Mouse (Mus musculus) intestine, embryonic 16.5 days (tissue): Measurements from ENCODE around the gene Nxpe3. TPM values are rescaled to one million over a fixed set of nuclear protein-coding genes. Genes with fewer than 3 reads are reported as not detected.
"Not testable (repeated sequence)": the region's sequence is repeated elsewhere in the genome, so short reads cannot be mapped to it uniquely, and the experiment has no call there.

Experiments
- ATAC-seq: fragments of 200-750 bp; cut with Nextera tagmentation; 2 replicates; pipeline ENCODE4 v1.8.0; 2017; ENCODE audit warnings: moderate TSS enrichment, moderate library complexity
- H3K27ac ChIP-seq: fragments of 300-500 bp; sonication (generic); 2 replicates; pipeline ENCODE4 v1.5.1; 2014; ENCODE audit warnings: mild to moderate bottlenecking, low read length
- H3K27me3 ChIP-seq: fragments of 300-500 bp; sonication (generic); replicated peaks from 2 replicates; pipeline ENCODE4 v1.6.1; 2014; ENCODE audit warnings: low read length, control low read depth, mixed read lengths; ENCODE audit not compliant: control insufficient read depth, insufficient read depth
- H3K36me3 ChIP-seq: fragments of 300-500 bp; sonication (generic); 2 replicates; pipeline ENCODE4 v1.6.1; 2014; ENCODE audit warnings: low read length, control low read depth; ENCODE audit not compliant: control insufficient read depth, insufficient read depth
- H3K4me1 ChIP-seq: fragments of 300-500 bp; sonication (generic); 2 replicates; pipeline ENCODE4 v1.6.1; 2014; ENCODE audit warnings: low read length, control low read depth, mixed read lengths; ENCODE audit not compliant: control insufficient read depth, insufficient read depth
- H3K4me2 ChIP-seq: fragments of 300-500 bp; sonication (generic); 2 replicates; pipeline ENCODE4 v1.6.1; 2014; ENCODE audit warnings: low read depth, low read length, control low read depth
- H3K4me3 ChIP-seq: fragments of 300-500 bp; sonication (generic); 2 replicates; pipeline ENCODE4 v1.5.1; 2014; ENCODE audit warnings: mild to moderate bottlenecking, low read length
- H3K9ac ChIP-seq: fragments of 300-500 bp; sonication (generic); 2 replicates; pipeline ENCODE4 v1.6.1; 2014; ENCODE audit warnings: low read depth, low read length
- H3K9me3 ChIP-seq: fragments of 300-500 bp; sonication (generic); 2 replicates; pipeline ENCODE4 v1.6.1; 2016; ENCODE audit warnings: low read length, control low read depth; ENCODE audit not compliant: control insufficient read depth
- WGBS: fragments of 180-500 bp; shearing (Covaris S2); extraction: QIAGEN DNeasy Blood & Tissue Kit; methylation state at CpG from one replicate; pipeline ENCODE4 v1.1.7; 2014; 5-methylcytosine and 5-hydroxymethylcytosine counted together
- polyA plus RNA-seq: library from polyadenylated mRNA; unstranded; fragments of >200 nt; fragmentation: Nextera tagmentation; extraction: Ambion mirVana; gene quantifications from 2 replicates; pipeline ENCODE4 v1.2.1, GENCODE M21; 2015

Gene Nxpe3
- polyA plus RNA-seq, 1 experiment from 2014 or later, result 1.7 TPM

DNA sequence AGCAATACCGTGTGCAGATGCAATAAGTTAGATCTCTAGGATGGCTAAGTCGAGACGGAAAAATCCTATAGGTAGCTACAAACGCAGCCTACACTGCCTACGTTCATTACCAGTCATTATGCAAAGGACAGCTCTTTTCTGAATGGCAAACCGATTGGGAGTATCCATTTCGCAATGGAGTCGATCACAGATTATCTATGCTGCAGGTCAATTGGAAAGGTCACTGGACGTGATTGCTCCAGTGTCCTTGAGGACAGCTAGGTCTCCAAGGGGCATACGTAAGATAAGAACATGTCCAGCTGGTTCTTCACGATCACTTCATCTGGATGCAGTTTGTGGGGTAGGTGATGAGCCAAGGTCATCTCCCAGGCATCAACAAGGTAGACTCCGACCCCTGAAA, 51.2 kb downstream of the Nxpe3 start:
- H3K4me3 ChIP-seq, result no peak overlapping the region
- H3K9me3 ChIP-seq, result no peaks in the 10 kb centered on the region
- WGBS, result 96% methylated on average over 12 of the region's 12 CpGs
- H3K27me3 ChIP-seq, result no peaks in the 10 kb centered on the region
- H3K27ac ChIP-seq, result no peak overlapping the region
- no peaks in the 10 kb centered on the region for H3K4me1 ChIP-seq
- no peak overlapping the region for H3K9ac ChIP-seq
- ATAC-seq, result no peak
- H3K4me2 ChIP-seq, result no peak overlapping the region
- peaks cover 7% of the 10 kb centered on the region; the same call in 1 of the 2 replicates for H3K36me3 ChIP-seq

DNA sequence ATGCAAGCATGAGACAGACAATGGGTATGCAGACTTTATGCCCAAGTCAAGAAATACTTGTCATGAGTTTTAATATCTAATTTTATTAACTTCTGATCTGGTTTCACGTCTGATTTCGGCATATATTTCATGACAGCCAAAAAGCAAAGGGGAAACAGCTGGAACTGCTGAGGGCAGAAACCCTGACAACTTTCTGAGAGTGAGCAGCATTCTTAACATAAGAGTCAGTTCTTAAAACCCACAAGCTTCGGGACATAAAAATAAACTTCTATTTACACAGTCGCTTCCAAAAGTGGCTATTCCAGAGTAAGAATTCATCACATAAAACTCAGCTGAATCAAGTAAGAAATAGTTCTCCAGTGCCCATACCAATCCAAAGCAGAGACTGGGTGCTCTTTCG, 52.0 kb downstream of the Nxpe3 start:
- H3K4me2 ChIP-seq, result no peak overlapping the region
- H3K27me3 ChIP-seq, result no peaks in the 10 kb centered on the region
- H3K36me3 ChIP-seq, result peaks cover 7% of the 10 kb centered on the region; the same call in 1 of the 2 replicates
- 71% methylated on average over 5 of the region's 5 CpGs for WGBS
- H3K4me1 ChIP-seq, result peaks cover under 1% of the 10 kb centered on the region; the same call in 1 of the 2 replicates
- no peak overlapping the region for H3K9ac ChIP-seq
- ATAC-seq, result no peak
- no peak overlapping the region for H3K27ac ChIP-seq
- H3K9me3 ChIP-seq, result no peaks in the 10 kb centered on the region
- H3K4me3 ChIP-seq, result no peak overlapping the region

DNA sequence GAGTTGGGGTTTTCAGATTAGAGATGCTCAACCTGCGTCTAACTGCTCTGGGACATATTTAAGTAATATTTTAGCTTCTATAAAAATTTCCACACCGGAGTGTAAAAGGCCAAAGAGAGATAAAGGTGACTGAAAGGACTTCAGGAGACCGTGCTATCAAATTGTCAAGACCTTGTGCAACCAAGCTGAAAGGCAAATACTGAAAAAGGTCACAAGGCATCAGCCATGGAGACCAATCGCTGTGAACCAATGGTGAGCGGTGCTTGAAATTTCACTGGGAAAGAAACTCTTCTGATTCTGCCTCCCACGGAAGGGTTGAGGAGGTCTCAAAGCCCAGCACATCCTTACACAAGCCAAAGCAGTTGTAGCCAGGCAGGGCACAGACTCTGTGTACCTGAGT, 53.6 kb downstream of the Nxpe3 start:
- Histone ChIP-seq H3K4me2 (no peak overlapping the region), H3K9ac (no peak overlapping the region), H3K27ac (no peak overlapping the region), H3K27me3 (no peaks in the 10 kb centered on the region), H3K9me3 (no peaks in the 10 kb centered on the region), H3K4me1 (peaks cover 4% of the 10 kb centered on the region; the same call in 1 of the 2 replicates), H3K4me3 (no peak overlapping the region), H3K36me3 (peaks cover 7% of the 10 kb centered on the region; the same call in 1 of the 2 replicates)
- WGBS, result 89% methylated on average over 6 of the region's 6 CpGs
- no peak for ATAC-seq

DNA sequence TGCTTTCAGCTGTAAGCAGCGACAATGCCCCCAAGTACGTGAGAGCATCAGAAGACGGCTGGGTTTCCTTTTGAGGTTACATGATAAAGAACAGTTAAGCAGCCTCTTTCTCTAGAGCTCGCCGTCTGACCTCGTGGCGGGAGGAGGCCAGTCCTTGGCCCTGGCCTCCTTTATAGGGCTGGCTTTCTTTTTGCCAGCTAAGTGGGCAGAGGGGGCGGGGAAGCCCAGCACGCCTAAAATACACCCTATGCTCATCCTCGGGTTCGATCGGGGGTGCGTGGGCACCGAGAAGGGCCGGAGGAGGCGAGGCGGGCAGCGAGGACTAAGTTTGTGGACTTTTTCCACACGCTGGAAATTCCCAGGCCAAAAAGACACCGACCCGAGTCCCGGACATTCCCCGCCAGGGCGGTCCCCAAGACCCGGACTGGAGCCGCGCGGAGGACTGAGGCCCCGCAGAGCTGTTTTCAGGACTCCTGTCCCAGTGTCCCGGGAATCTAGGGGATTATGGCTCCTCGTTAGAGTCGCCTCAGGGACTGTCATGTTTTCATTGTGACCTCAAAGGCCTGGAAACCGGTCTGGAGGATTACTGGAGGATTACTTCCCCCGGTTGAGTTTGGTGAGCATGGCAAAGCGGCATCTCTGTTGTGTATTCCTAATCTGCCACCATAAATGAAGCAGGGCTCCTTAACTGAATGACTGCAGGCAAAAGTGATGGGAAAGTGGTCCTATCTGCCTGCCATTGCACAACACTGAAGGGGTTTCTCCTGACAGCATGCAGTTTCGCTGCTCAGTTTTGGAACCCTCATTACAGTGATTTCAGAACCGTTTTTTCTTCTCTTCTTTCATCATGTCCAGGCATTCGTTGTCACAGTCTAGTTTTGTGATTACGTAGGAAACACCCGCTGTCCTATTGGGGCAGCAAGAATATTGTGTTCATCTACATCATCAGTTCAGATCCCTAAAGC, 56.3 kb downstream of the Nxpe3 start, which contains the start of gene Nfkbiz:
Nfkbiz (minus strand) TSS at position 390 of the 965 bp plus-strand sequence.
- H3K27me3 ChIP-seq, result no peaks in the 10 kb centered on the region
- H3K27ac ChIP-seq, result peak within 1 kb of the TSS; percentile 83
- peak within 1 kb of the TSS; percentile 70 for H3K4me3 ChIP-seq
- H3K4me2 ChIP-seq, result peak within 1 kb of the TSS; percentile 86
- peaks cover under 1% of the 10 kb centered on the region; the same call in 1 of the 2 replicates for H3K36me3 ChIP-seq
- no peaks in the 10 kb centered on the region for H3K9me3 ChIP-seq
- under 1% methylated on average over 40 of the region's 40 CpGs for WGBS
- ATAC-seq, result peak; percentile 97
- H3K4me1 ChIP-seq, result peaks cover 8% of the 10 kb centered on the region; the same call in 1 of the 2 replicates
- peak within 1 kb of the TSS; percentile 92 for H3K9ac ChIP-seq

DNA sequence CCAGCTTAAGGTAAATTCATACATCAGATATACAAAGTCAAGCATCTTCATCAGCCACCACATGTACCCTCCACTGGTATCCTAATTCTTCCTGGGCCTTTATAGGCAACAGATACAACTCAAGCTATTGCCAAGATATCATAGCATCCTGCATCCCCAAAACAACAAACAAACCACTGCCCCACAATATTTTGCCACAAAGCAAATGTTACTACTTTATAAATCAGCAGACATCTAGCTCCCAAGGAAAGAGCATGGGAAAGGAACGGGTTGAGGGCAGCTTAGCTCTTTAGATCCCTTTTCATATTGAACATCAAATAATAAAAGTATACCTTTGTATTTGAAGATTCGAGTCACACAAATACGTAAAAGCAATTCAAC, 57.0 kb downstream of the Nxpe3 start:
- H3K27ac ChIP-seq, result no peak overlapping the region
- peak overlapping the region; percentile 70 for H3K4me3 ChIP-seq
- H3K27me3 ChIP-seq, result no peaks in the 10 kb centered on the region
- H3K9me3 ChIP-seq, result no peaks in the 10 kb centered on the region
- ATAC-seq, result no peak
- no peaks in the 10 kb centered on the region for H3K36me3 ChIP-seq
- H3K4me1 ChIP-seq, result peaks cover 8% of the 10 kb centered on the region; the same call in 1 of the 2 replicates
- peak overlapping the region; percentile 92 for H3K9ac ChIP-seq
- H3K4me2 ChIP-seq, result peak overlapping the region; percentile 86
- 7% methylated on average over 3 of the region's 3 CpGs for WGBS

DNA sequence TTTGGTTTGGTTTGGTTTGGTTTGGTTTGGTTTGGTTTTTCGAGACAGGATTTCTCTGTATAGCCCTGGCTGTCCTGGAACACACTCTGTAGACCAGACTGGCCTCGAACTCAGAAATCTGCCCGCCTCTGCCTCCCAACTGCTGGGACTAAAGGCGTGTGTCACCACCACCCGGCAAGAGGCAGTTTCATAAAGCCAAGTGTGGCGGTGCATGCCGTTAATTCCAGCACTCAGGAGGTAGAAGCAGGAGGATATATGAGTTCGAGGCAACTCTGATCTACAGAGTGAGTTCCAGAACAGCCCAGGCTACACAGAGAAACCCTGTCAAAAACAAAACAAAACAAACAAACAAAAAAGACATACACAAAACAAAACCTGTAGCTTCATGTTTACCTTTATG, 57.4 kb downstream of the Nxpe3 start:
- not testable (repeated sequence) for H3K27ac ChIP-seq, H3K9me3 ChIP-seq, ATAC-seq, H3K9ac ChIP-seq, H3K4me1 ChIP-seq, H3K27me3 ChIP-seq, H3K36me3 ChIP-seq
- Histone ChIP-seq H3K4me2 (peak overlapping the region; percentile 86), H3K4me3 (peak overlapping the region; percentile 70; the same call in 1 of the 2 replicates)
- 93% methylated on average over 8 of the region's 8 CpGs for WGBS

DNA sequence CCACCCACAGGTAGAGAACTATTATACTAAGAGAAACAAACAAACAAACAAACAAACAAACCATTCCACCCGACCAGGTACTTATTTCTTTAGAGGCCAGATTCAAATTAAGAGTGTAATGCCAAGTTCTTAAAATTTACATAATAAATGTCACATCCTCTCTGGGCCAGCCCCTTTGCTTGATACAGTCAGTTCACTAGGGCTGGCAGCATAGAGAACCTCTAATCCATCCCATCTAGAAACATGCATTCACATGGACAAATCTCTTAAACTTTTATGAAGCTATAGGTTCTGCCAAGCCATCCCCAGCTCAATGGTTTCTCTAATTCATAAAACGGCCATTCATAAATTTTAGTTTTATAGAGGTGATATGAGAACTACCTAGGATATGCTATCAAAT, 57.9 kb downstream of the Nxpe3 start:
- Histone ChIP-seq H3K27ac (no peak overlapping the region), H3K4me1 (peaks cover 8% of the 10 kb centered on the region; the same call in 1 of the 2 replicates), H3K4me2 (no peak overlapping the region), H3K36me3 (no peaks in the 10 kb centered on the region), H3K9ac (no peak overlapping the region), H3K27me3 (no peaks in the 10 kb centered on the region), H3K4me3 (no peak overlapping the region), H3K9me3 (no peaks in the 10 kb centered on the region)
- ATAC-seq, result no peak
- 81% methylated on average over 2 of the region's 2 CpGs for WGBS

DNA sequence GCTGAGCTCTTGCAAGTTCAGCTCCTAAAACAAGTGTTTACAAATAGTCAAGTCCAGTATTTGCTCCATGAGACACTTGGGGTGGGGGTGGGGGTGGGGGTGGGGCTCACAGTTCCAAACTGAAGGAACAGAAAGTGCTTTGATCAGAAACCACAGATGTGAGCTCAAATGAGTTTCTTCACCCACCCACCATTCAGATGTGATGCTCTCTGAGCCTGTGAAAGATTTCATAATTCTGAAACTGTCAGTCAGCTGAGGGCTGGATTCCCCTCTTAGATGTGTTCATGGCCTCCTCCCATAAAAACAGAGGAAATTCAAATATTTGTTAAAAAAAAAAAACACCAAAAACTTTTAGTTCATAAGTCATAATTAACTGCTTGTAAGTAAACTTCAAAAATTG, 59.3 kb downstream of the Nxpe3 start:
- Histone ChIP-seq H3K4me1 (peaks cover 8% of the 10 kb centered on the region; the same call in 1 of the 2 replicates), H3K4me3 (no peak overlapping the region), H3K27me3 (no peaks in the 10 kb centered on the region), H3K9me3 (no peaks in the 10 kb centered on the region), H3K36me3 (no peaks in the 10 kb centered on the region), H3K27ac (no peak overlapping the region), H3K9ac (no peak overlapping the region), H3K4me2 (no peak overlapping the region)
- ATAC-seq, result no peak

DNA sequence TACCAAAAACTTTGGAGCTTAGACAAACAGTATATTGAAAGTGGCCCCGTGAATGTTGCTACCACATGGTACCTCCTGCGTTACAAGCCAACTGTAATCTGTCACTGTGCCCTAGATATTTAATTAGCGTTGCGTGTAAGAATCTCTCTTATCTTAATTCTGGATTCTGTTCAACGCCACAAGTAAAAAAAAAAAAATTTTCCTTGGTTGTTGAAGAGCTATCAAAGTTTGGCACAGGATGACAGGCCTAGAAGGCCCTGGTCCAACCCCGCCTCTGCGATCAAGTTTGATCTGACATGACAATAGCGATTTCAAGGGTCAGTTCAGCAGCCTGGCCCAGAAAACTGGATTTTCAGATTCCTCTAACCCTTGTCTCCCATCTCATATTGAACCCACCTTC, 62.5 kb downstream of the Nxpe3 start:
- Histone ChIP-seq H3K9ac (no peak overlapping the region), H3K4me1 (0 out of 2 replicates have a peak, but pooled peaks cover 4% of the 10 kb centered on the region), H3K36me3 (no peaks in the 10 kb centered on the region), H3K9me3 (no peaks in the 10 kb centered on the region), H3K4me3 (no peak overlapping the region), H3K27me3 (no peaks in the 10 kb centered on the region), H3K27ac (no peak overlapping the region), H3K4me2 (no peak overlapping the region)
- 90% methylated on average over 8 of the region's 8 CpGs for WGBS
- no peak for ATAC-seq
